9 mouse cellular contexts compared by ENCODE assay signal in genomic region chr5:128813121-128813520, GRCm38 (mm10).
DNase-seq lines count a peak whose midpoint lies in the region.
"Had no signal": no experiment of that assay in that cellular context is flagged by ENCODE, and none has a peak within 500 bp of the region (broad histone marks: within the 10 kb centered on the region; RNA-seq: fewer than 3 reads in every experiment).

No protein-coding gene starts in this region.

- DNase-seq in kidney, postnatal 4 days, result peak; percentile 46 to 50
- no peak for DNase-seq in kidney, adult 8-10 months
- peak; percentile 2 for DNase-seq in thymus, postnatal 25 days
- no peak for DNase-seq in thymus, postnatal 0 days (ENCODE audit: low spot score)
- DNase-seq in forelimb bud, embryonic 11.5 days (ENCODE audit: low read depth, low spot score), result peak; percentile 17
- DNase-seq in heart, postnatal 4 days, result no peak
- DNase-seq in T-cell, adult 2 months (ENCODE audit: low spot score), result no peak
- DNase-seq: adrenal gland, adult 8-10 months; kidney, adult 9 months had no signal

Comparison
In these comparisons a context has a peak if more than half of its experiments do, and no peak if none do; other contexts are left out.
1. DNase-seq: peak in kidney, postnatal 4 days (2 of 2), thymus, postnatal 25 days (single experiment) and forelimb bud, embryonic 11.5 days (single experiment); none in kidney, adult 8-10 months (0 of 2), thymus, postnatal 0 days (single experiment), heart, postnatal 4 days (single experiment) and T-cell, adult 2 months (single experiment).